Mouse (Mus musculus): Measurements from ENCODE around the gene Abtb2.

Gene Abtb2

DNA sequence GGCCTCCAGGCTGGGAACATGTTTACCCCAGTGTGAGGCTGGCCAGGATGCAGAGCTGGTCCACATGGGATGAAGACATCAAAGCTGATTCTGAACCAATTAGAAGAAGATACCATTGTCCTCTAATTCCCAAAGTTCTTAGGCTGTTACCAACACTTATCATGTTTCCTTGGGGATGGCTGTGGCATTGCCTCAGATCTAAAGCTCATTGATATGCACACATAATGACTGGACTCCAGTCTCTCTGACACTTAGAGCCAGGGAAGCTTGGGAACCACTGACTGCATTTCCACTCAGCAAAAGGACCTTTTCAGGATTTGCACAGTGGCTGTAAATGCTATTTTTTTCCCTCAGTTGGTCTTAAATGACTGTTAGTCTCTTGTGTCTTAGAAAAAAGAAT is 52.3 kb downstream of the Abtb2 start:
- no peak for DNase-seq (ENCODE audit: low read depth)

DNA sequence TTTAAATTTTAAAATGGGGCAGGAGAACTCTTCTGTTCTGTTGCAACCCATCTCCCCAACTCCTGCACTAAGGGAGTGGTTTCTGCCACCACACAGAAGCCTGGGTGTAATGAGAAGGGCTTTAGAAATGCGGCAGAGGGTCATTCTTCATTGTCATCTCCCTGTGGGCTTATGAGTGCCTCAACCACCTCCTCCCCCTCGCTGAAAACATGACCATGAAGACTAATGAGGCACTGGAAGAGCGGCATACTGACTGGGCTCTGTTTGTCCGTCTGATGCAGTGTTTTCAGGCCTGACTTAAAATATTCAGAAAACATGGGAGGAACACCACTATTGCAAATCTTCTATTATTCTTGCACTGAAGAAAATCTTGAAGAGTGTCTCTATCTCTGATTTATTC is 56.8 kb downstream of the Abtb2 start:
- no peak for DNase-seq (ENCODE audit: low read depth)

DNA sequence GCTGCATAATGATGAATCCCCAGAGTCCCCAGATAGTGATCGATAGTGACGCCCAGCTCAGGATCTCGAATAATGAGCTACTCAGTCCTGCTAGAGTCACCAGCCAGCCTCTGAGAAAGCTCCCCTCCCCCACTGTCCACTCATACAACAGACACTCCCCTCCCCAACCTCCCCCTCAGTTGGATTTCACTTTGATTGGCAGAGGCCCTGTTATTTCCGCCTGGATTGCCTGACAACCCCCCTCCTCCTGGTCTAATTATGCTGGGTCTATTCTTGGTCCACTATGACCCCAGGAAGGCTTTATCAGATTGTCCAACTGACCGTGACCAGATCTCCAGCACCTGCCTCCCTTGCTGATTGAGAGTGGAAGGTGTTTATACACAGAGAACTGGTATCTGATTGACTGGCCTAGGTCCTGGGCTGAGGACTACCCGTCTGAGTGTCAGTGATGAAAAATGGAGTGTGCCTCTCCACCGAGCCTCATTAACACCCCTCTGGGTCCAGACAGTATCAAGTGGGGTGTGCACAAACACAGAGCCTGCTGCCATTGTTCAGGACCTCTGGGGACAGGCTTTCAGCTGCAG is 59.3 kb downstream of the Abtb2 start:
- DNase-seq (ENCODE audit: low read depth) = no peak

DNA sequence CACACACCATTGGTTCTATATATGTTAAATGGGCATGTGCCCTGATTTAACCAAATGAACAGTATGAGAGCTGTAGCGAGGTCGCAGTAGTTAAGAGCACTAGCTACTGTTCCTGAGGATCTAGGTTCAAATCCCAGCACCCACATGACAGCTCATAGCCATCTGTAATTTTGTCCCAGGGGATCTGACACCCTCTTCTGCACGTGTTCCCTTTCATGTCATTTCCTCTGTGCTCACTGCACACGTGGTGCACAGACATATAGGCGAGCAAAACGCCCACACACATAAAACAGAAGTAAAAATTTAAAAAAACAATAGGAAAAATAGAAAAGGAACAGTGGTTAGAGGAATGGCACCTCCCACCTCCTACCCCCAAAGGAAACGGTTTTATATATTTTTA is 61.0 kb downstream of the Abtb2 start:
- no peak for DNase-seq (ENCODE audit: low read depth)

DNA sequence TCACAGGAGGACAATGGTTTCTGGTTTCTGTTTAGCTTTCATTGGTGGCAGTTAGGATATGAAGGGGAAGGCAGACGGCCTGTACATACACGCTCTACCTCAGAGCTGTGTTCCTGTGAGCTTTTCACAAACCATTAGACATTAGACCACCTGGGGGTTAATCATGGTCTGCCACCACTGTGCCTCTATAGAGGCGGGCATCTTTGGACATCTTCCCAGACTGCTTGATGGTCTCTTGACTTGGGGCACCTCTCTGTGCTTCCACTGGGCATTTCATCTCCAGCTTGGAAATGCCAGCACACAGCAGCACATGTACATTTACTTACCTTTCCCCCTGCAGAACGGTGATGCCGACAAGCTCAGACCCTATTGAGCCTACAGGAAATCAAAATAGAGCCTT is 63.8 kb downstream of the Abtb2 start:
- no peak for DNase-seq (ENCODE audit: low read depth)

DNA sequence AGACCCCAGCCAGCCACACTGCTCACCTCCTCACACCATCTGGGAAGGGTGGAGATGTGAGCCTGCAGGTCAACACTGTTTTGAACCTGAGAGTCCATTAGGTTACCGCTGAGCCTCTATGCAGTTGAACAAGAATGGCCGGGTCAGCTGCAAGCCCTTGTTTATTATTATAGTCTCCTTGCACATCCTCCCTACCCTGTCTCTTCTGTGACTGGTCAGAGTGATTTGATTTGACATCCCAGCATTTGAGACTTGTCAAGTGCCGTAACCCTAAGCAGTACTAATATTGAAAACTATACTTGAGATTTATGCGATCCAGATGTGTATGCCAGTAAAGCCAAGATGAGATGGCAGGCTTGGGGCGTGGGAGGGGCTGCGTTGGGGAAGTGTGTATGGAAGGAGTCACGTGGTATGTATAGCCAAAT is 65.2 kb downstream of the Abtb2 start:
- no peak for DNase-seq (ENCODE audit: low read depth)

DNA sequence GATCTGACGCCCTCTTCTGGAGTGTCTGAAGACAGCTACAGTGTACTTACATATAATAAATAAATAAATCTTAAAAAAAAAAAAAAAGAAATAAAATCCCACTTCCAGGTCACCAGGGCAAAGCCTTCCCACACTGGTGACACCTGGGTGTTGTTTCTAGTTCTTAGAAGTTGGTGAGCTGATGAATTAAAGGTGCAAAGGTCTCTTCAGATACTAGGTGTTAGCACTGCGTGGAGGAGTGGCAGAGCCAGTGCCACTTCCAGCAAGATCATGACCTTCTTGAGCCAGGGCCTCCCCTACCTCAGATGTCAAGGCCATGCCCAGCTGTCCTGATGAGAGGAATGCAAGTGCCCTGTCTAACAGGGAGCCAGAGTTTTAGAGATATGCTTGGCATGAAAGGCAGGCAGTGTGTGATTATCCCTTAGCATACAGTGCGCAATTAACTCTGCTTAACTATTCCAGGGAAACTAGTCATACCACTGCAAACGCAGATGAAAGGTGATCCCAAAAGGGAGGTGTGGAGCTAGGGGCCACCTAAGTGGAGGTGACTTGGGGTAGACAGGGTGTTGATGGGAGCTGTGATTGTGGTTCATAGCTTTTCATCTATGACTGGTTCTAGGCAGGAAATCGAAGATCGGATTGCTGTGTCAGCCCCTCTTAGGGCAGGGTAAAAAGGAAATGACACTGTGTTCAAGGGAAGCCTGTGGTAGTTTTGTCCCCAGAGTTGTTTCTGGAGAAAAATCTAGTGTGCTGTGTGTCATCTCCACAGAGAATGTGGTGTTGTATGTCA is 66.2 kb downstream of the Abtb2 start:
- DNase-seq (ENCODE audit: low read depth) = no peak

DNA sequence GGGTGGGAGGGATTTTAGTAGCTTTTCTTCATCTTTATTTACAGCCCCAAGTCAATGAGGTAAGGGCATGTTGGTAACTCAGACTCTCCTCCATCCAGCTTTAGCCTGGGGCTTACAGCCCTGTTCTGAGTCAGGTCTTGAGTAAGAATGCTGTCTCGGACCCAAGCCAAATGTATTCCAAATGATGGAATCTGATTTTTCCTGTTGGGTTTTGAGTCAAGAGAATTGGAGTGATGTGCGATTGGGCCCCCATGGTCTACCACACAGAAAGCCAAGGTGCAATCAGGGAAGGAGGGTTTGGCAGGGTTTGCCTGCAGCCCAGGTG is 66.8 kb downstream of the Abtb2 start:
- DNase-seq (ENCODE audit: low read depth) = no peak

DNA sequence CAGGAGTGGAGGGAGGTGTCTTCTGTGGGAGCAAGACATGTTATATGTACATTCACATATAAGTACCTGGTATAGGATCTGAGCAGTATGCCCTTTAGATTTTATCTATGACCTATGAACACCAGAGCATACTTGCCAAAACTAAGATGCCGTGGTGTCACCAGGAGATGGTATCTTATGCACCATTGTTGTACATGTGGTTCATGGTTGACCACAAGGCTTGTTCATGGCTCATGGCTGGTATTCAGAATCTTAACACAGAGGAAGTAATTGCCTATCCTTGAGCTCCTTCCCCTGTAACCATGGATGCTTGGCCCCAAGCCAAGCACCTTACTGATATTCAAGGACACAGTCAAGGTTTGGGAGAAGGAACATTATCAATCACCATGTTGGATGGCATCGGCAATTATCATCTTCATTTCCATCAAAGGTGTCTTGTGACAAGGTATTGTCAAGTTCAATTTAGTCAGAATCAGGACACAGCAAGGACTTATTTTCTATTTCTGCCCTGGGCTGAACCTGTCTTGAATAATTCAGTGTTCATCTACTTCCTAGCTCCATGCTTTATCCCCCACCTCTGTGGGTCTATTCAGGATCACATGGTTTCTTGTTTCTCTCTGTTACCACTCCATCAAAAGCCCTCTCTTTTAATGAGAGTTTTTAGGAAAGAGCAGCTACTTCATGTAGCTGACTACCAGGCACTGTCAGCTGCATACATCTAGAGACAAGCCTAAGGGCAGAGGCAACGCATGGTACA is 69.8 kb downstream of the Abtb2 start:
- DNase-seq (ENCODE audit: low read depth) = no peak

DNA sequence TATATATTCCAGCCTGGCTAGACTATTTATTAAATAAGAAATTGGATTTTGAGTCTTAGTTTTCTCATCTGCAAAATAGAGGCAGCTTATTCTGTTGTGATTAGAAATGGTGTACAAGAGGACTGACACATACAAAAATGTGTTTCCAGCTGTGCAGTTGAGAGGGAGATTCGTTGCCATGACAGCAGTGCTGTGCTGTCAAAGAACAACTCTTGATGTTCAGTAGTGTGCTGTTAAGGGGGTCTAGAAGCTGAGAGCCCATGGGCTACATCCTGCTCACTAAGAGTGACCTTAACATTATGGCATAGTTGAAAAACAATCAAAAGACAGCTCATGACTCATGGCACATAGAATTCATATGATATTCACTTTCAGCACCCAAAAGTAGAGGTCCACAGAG is 71.3 kb downstream of the Abtb2 start:
- no peak for DNase-seq (ENCODE audit: low read depth)

DNA sequence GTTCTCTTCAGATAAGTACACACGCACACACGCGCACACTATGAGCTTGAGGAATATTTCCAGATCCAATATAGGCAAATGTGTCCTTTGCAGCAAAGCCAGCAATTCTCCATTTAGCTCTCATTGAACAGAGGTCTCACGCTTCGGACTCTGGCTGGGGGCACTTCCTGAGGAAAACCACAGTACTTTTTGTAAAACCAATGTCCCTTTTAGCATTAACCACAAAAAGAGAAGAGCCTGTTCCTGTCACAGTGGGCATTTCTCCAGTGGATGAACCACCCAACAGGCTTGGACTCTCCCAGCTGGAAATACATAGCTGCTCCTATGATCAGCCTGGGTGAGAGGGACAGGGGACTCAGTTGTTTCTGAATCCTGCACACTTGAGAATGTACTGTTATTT is 71.8 kb downstream of the Abtb2 start:
- DNase-seq (ENCODE audit: low read depth) = no peak

DNA sequence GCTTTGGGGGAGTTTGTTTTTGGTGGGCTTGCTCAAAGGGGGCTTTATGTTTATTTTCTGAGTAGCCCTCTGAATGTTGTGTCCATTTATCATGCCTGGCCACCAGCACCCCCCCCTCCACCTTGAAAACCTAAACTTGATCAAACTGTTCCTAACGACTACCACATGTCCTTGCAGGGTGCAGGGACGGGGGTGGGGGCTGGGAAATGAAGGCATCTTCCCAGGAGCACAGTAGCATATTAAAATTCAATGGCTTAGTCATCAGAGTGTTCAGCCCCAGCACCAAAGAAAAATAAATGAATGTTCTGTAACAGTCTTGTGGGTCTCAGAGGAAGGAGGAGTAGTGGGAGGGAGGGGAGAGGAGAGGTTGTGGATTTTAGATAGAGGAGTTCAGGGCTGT is 73.6 kb downstream of the Abtb2 start:
- DNase-seq (ENCODE audit: low read depth) = no peak

DNA sequence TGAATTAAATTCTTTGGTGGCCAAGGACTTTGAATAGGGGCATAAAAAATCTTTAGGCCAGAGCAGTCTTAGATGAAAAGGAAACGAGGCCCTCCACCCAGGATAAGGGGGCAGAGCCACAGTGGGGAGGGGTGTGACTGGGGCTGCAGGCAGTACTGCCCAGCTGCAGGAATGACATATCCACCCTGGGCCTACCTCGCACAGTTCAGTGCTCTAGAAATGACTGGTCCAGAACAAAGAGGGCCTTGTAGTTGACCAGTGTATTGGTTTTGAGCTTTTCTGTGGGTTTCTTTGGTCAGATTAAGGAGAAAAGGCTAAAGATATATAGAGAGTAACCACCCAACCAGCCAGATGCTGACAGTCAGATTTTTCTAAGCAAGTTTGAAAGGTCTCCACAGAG is 74.8 kb downstream of the Abtb2 start:
- DNase-seq (ENCODE audit: low read depth) = no peak

DNA sequence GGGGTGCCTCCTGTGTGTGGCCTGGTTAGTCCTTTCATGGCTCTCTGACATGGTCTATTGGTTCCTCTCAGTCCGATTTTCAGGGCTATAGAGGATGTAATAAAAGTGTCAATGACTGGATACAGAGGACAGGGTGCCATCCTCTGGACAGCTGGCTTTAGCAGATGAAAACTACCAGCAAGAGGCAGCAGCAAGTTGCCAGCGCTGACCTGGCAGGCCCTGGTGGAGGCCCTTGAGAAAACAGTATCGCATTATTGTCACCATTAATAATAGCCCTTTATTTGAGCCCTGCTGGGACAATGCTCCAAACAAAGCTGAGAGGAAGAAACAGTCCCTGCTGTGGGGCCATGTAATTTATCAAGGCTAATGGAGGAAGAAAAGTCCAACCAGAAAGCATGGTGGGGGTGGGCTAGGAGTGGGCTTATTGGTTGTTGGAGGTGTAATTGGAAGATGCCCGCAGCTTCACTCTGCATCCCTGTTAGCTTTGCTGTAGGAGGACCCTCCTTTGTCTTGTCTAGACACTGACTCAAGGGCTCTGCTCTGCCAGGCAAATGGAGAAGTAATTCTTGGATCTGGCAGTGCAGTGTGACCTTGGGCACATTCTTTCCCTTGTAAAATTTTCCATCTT is 77.6 kb downstream of the Abtb2 start:
- no peak for DNase-seq (ENCODE audit: low read depth)

DNA sequence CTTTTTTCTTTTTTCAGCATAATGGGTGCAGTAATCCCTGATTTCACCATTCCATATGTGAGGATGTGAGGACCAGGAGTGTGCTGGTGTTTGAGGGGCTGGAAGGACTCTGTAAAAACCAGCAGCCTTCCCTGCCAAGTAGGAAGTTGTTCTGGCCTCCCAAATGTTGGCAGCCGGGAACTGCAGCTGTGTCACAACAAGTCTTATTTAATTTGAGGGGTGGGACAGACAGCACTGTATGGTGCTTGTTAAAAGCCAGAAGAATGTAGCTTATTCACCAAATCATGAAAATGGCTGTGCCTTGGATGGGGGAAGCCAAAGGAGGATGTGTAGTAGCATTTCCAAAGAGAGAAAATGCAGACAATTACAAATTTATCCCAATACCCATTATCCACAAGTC is 78.3 kb downstream of the Abtb2 start:
- no peak for DNase-seq (ENCODE audit: low read depth)

DNA sequence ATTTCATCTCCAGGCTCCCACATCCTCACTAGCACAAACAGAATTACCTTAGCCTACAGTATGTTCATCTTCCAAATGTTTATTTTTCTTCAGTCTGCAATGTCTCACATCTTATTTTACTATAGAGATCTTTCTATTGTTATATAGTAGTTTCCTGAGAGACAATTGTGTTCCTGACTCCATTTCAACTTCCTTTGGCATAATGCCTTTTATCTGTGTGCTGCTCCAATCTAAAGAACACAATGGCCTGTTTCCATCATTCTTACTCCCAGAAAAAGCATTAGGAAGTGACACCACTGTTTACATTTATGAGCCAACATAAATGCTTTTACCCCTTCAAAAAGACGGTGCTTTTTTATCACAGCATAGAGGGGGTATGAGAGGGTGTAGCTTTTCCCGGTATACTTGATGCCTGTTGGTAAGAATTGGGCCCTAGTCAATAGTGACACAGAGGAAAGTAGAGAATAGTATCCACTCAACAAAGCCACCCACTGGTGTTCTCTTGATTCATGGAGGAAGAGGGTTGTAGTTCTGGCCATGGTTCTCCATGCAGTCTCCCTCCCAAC is 84.3 kb downstream of the Abtb2 start:
- DNase-seq (ENCODE audit: low read depth) = no peak

DNA sequence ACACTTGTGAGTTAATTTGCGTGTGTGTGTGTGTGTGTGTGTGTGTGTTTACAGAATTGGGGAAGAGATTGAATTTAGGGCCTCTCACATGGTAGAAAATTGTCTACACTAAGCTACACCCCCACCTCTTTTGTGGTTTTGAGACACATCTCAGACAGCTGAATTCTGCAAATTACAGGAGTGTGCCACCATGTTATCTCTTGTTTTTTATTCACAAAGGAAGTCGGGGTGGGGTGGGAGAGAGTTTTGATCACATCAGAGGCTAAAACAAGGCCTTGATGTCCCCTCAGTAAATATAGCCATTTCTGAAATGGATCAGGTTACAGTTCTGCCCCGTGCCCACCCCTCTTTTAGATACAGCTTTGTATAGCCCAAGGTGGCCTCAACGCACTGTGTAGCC is 86.0 kb downstream of the Abtb2 start:
- DNase-seq (ENCODE audit: low read depth) = no peak

DNA sequence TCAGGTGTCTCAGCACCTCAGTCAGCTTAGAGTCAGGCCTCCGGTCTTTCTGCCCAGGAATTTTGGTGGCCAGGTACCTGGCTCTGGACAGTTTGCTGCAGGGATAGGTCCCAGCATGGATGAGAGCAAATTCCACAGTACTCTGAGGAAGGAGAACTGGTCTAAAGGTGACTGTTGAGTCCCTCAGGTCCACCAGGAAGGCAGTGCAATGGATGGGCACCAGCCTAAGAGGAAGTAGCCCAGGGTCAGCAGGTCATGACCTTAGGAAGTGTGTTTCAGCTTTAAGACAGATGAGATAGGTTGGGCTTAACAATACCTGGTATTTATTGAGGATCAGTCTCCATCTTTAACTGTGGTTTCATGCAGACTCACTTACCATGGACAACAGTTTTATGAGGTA is 88.9 kb downstream of the Abtb2 start:
- no peak for DNase-seq (ENCODE audit: low read depth)

DNA sequence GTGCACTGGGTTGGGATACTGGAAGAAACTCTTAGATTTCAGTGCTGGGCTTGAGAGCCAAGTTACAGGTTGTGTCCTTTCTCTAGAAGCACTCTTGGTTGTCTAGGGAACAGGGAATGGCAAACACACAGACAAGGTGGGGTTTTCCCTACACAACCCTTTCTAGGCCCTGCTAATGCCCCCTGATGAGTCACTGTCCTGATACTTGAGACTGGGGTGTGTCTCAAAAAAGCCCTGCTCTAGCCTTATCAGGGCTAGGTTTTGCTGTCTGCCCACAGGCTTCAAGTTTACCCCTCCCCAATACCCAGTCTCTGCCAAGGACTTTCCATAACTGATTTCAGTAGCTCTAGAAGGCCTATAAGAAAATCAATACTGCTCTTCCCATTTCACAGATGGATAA is 89.9 kb downstream of the Abtb2 start:
- DNase-seq (ENCODE audit: low read depth) = no peak

DNA sequence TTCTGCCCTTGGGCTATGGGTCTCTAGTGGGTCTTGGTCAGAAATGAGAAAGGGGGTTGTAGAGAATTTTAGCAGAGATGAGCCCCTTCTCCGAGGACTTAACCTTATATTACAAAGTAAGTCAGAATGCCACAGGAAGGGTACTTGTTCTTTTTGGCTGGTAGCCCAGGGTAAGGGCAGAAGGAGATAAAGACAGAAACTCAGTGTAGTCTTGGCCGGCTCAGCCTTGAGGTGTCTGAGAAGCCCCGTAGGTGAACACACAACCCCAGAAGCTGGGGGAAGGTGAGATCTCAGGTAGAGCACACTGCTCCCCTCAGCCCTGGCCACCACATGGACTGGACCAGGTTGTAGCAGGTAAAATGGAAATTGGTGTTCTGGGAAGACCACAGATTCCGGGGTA is 93.1 kb downstream of the Abtb2 start:
- DNase-seq (ENCODE audit: low read depth) = no peak

DNA sequence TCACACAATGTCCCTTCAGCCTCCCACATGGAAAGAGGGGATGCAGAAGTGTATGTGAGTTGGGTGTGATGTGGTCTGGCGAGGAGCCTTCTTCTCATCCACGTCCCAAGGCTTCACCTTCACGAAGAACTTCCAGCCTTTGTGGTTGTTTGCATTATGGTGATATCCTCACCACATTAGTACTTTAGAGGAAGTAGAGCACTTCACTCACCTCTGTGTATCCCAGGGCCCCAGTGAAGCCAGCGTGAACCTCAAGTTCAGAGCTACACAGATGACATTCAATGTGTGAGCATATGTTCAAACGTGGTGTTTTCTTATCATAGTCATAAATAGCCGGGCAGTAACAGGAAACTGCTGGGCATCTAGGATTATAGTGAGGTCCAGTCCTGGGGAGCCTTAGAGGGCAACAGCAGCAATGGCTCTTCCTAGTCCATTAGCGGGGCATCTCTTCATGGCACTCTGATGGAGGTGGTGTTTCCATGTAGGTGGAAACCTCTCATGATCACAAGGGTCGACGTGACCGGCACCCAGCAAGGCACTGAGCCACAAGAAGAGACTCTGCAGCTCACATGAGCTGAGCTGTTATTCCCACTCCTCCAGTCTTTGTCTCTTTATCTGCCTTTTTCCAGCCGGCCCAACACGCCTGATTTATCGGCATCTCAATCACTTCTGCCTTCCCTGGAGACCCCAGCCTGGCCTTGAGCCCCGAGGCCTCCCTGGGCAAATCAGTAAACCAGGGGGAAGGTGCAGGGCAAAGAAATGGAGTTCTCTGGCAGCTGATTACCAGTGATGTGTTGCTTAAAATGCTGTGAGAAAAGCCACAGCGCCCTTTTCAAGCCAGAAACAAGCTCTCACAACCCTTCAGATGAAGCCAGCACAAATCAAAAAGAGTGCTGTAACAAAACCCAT is 93.8 kb downstream of the Abtb2 start:
- DNase-seq (ENCODE audit: low read depth) = no peak

DNA sequence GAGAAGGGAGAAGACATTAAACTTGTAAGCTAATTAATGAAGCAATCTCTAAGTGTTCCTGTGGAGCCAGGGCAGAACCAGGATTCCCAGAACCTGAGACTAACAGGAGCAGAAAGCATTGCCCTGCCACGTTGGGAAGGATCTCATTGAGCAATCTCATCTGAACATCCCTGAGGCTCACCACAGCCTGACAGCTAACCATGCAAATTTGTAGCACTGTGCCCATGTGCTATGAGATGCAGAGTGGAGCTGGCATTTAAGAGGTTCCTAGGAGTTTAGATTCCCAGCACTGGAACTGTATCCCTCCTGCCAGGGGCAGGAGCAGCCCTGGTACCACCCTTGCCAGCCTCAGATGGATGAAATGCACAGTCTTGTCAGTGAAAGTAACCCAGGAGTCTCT is 95.6 kb downstream of the Abtb2 start:
- DNase-seq (ENCODE audit: low read depth) = no peak
